ENCODE assay signal across 23 mouse cellular contexts in the genomic region with DNA sequence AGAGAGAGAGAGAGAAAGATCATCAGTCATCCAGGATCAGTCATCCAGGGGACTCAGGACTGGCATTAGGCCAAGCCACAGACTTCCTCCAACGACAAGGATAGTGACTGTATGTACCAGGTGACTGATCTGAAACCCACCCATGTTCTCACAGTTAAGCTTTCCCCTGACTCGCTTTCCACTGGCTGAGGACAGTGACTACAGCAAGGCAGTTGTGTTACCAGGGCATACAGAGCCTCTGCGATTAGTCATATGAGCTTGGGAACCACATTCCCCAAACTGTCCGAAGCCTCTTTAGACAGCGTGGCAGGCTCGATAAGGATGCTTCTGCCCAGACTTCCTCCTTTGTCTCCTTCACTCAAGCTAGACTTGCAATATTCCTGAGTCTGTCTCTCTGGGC. TPM values are rescaled to one million over a fixed set of nuclear protein-coding genes. Genes with fewer than 3 reads are reported as not detected.
DNase-seq lines count a peak whose midpoint lies in the region; ATAC-seq and TF ChIP-seq lines count a peak whose summit lies in the region.
"Had no signal": no experiment of that assay in that cellular context is flagged by ENCODE, and none has a peak within 500 bp of the region (broad histone marks: within the 10 kb centered on the region; RNA-seq: fewer than 3 reads in every experiment).

No protein-coding gene starts in this region.

- no peak for TF ChIP-seq CTCF in MEL (IDR thresholded peaks at IDR 0.05 in 2 of 3, conservative IDR thresholded peaks at IDR 0.05 in 1 of 3; ENCODE audit: control insufficient read depth in 1 of 3, insufficient read depth in 1 of 3, low read depth in 2 of 3, low read length in 3 of 3, poor library complexity in 1 of 3, severe bottlenecking in 1 of 3)
- no peak for TF ChIP-seq CTCF in lung, postnatal 0 days (IDR thresholded peaks at IDR 0.05)

- peak; percentile 51 to 56; a peak in 3 of 4 replicates for ATAC-seq in hematopoietic stem cell, adult 5-6 weeks (replicated peaks in 1 of 2; ENCODE audit: insufficient read depth in 1 of 2, low FRiP score in 2 of 2, low TSS enrichment in 1 of 2, low read depth in 1 of 2, poor library complexity in 2 of 2, severe bottlenecking in 2 of 2)
- no peak for ATAC-seq in lung, postnatal 0 days
- ATAC-seq: forebrain, postnatal 0 days; hindbrain, embryonic 16.5 days had no signal

- no peak overlapping the region for H3K9ac ChIP-seq in MEL (ENCODE audit: control insufficient read depth, low read depth, low read length, poor library complexity, severe bottlenecking)
- no peak overlapping the region for H3K9ac ChIP-seq in lung, postnatal 0 days (replicated peaks; ENCODE audit: low read depth)
- H3K9ac ChIP-seq: embryonic facial prominence, embryonic 15.5 days; forebrain, postnatal 0 days; heart, embryonic 15.5 days; limb, embryonic 13.5 days; liver, embryonic 15.5 days; neural tube, embryonic 13.5 days had no signal

- TF ChIP-seq EP300 in MEL (IDR thresholded peaks at IDR 0.05; ENCODE audit: low read depth in 1 of 2, low read length in 2 of 2), result peak; percentile 66 to 68; a peak in 2 of 4 replicates
- TF ChIP-seq EP300 in lung, postnatal 0 days (IDR thresholded peaks at IDR 0.05), result no peak

- intact Hi-C loops in left cerebral cortex, postnatal 10 days (cut with DNase I), result no loop called here

- peaks cover 0 to 9% of the 10 kb centered on the region in 2 experiments; a peak in 2 of 4 replicates for H3K4me1 ChIP-seq in MEL (ENCODE audit: control insufficient read depth in 1 of 2, insufficient read depth in 2 of 2, low read length in 2 of 2)
- no peaks in the 10 kb centered on the region for H3K4me1 ChIP-seq in lung, postnatal 0 days (ENCODE audit: insufficient read depth, low read depth, low read length)
- H3K4me1 ChIP-seq: embryonic facial prominence, embryonic 15.5 days; limb, embryonic 13.5 days; neural tube, embryonic 13.5 days had no signal

- no peak overlapping the region for H3K4me2 ChIP-seq in lung, postnatal 0 days (replicated peaks; ENCODE audit: low read depth, low read length)
- H3K4me2 ChIP-seq: embryonic facial prominence, embryonic 15.5 days; heart, embryonic 15.5 days; limb, embryonic 13.5 days; midbrain, embryonic 11.5 days; neural tube, embryonic 13.5 days had no signal

- H3K27ac ChIP-seq in MEL (ENCODE audit: control insufficient read depth, low read depth, low read length), result peak overlapping the region; percentile 18; the same call in 1 of the 2 replicates
- H3K27ac ChIP-seq in lung, postnatal 0 days (ENCODE audit: low read length), result no peak overlapping the region
- H3K27ac ChIP-seq: embryonic facial prominence, embryonic 15.5 days; heart, embryonic 15.5 days; kidney, postnatal 0 days; limb, embryonic 13.5 days; liver, embryonic 15.5 days; neural tube, embryonic 13.5 days had no signal

- H3K79me2 ChIP-seq in MEL (ENCODE audit: control insufficient read depth, insufficient read depth, low read length, poor library complexity), result no peaks in the 10 kb centered on the region

- H3K27me3 ChIP-seq in MEL (ENCODE audit: control insufficient read depth in 1 of 2, insufficient read depth in 2 of 2, low read length in 2 of 2), result no peaks in the 10 kb centered on the region
- no peaks in the 10 kb centered on the region for H3K27me3 ChIP-seq in lung, postnatal 0 days (replicated peaks; ENCODE audit: insufficient read depth, low read length)
- H3K27me3 ChIP-seq: embryonic facial prominence, embryonic 15.5 days; heart, embryonic 15.5 days; limb, embryonic 13.5 days; liver, embryonic 15.5 days; neural tube, embryonic 13.5 days had no signal

- WGBS in lung, postnatal 0 days, result 52% methylated on average over 6 of the region's 6 CpGs

- no peak for TF ChIP-seq RAD21 in MEL (IDR thresholded peaks at IDR 0.05; ENCODE audit: low read depth, low read length)

- no peak for TF ChIP-seq POLR2A in MEL (IDR thresholded peaks at IDR 0.05; ENCODE audit: control insufficient read depth in 1 of 2, insufficient read depth in 1 of 2, low read depth in 1 of 2, low read length in 2 of 2, poor library complexity in 1 of 2)

- H3K9me3 ChIP-seq in MEL (replicated peaks; ENCODE audit: insufficient read depth, low read length), result no peaks in the 10 kb centered on the region
- no peaks in the 10 kb centered on the region for H3K9me3 ChIP-seq in lung, postnatal 0 days (ENCODE audit: low read length)
- H3K9me3 ChIP-seq: embryonic facial prominence, embryonic 15.5 days; heart, embryonic 15.5 days; limb, embryonic 13.5 days; liver, embryonic 15.5 days; neural tube, embryonic 13.5 days had no signal

- peak; percentile 8 for DNase-seq in lung, postnatal 36 days
- DNase-seq in lung, adult 18-20 months, result no peak
- peak; percentile 88 for DNase-seq in MEL (ENCODE audit: low read depth, low spot score)
- peak; percentile 2 to 20 for DNase-seq in natural killer cell, adult 2 months (ENCODE audit: low spot score in 2 of 2)
- DNase-seq in left cerebral cortex, postnatal 10 days (ENCODE audit: extremely low spot score in 1 of 2, low spot score in 2 of 2), result no peak
- DNase-seq in lung, postnatal 0 days (ENCODE audit: low spot score), result no peak
- DNase-seq in thymus, adult 18-20 months, result no peak
- DNase-seq: adrenal gland, postnatal 10 days; cerebellum, adult 9-11 months; forebrain, postnatal 0 days; heart, postnatal 4 days; kidney, adult 11 months; lung, postnatal 10 days; right cerebral cortex, postnatal 14 days had no signal

- no peaks in the 10 kb centered on the region for H3K36me3 ChIP-seq in MEL (ENCODE audit: control insufficient read depth in 1 of 2, insufficient read depth in 2 of 2, low read length in 2 of 2)
- H3K36me3 ChIP-seq in lung, postnatal 0 days (ENCODE audit: insufficient read depth, low read length), result no peaks in the 10 kb centered on the region
- H3K36me3 ChIP-seq: embryonic facial prominence, embryonic 15.5 days; heart, embryonic 15.5 days; limb, embryonic 13.5 days; liver, embryonic 15.5 days; neural tube, embryonic 13.5 days had no signal

- no peak overlapping the region for H3K4me3 ChIP-seq in MEL (ENCODE audit: control insufficient read depth in 1 of 2, insufficient read depth in 1 of 2, low read depth in 2 of 2, low read length in 2 of 2)
- H3K4me3 ChIP-seq in lung, postnatal 0 days (ENCODE audit: low read depth, low read length), result no peak overlapping the region
- H3K4me3 ChIP-seq: embryonic facial prominence, embryonic 15.5 days; heart, embryonic 15.5 days; limb, embryonic 13.5 days; liver, embryonic 15.5 days; neural tube, embryonic 13.5 days had no signal

TF ChIP-seq in MEL, 35 proteins besides CTCF, POLR2A, EP300 and RAD21:
- TF ChIP-seq HCFC1 (IDR thresholded peaks at IDR 0.05; ENCODE audit: low read depth, low read length), result no peak
- peak; percentile 58; the same call in 1 of the 2 replicates for TF ChIP-seq MYC (IDR thresholded peaks at IDR 0.05; ENCODE audit: low read depth, low read length)
- peak; percentile 65 for TF ChIP-seq ETS1 (IDR thresholded peaks at IDR 0.05; ENCODE audit: low read depth, low read length)
- peak; percentile 68 for TF ChIP-seq GATA1 (IDR thresholded peaks at IDR 0.05; ENCODE audit: low read depth, low read length)
- TF ChIP-seq TAL1 (IDR thresholded peaks at IDR 0.05; ENCODE audit: low read length), result peak; percentile 54
- TF ChIP-seq USF1 (IDR thresholded peaks at IDR 0.05; ENCODE audit: low read depth, low read length), result 0 out of 2 replicates have a peak, but pooled peaks have one; percentile 49
- TF ChIP-seq JUND (IDR thresholded peaks at IDR 0.05; ENCODE audit: low read depth, low read length), result no peak
- TF ChIP-seq TCF12 (IDR thresholded peaks at IDR 0.05; ENCODE audit: low read depth, low read length), result peak; percentile 47; the same call in 1 of the 2 replicates
- TF ChIP-seq TBP (IDR thresholded peaks at IDR 0.05; ENCODE audit: low read depth, low read length), result 0 out of 2 replicates have a peak, but pooled peaks have one; percentile 48
- TF ChIP-seq NRF1 (IDR thresholded peaks at IDR 0.05; ENCODE audit: insufficient read depth, low read depth, low read length, poor library complexity, severe bottlenecking), result no peak

RNA-seq across cellular contexts. Expression of gene Klf4, which starts 43.7 kb away (rescaled TPM):
- not detected in 2 replicates for total RNA-seq in MEL (2012; rRNA removed)
- not detected for polyA plus RNA-seq in MEL (2012; ENCODE audit: insufficient read depth in 1 of 2, insufficient read length in 2 of 2, low read depth in 1 of 2, low replicate concordance in 2 of 2, missing spikeins in 1 of 2)
- 12.3 and 17.2 TPM in 2 replicates for total RNA-seq in hematopoietic stem cell, adult 5-6 weeks (2017)
- 1 to 10 TPM; 5.8 to 6.8 TPM for total RNA-seq in left cerebral cortex, postnatal 10 days (2021)
- polyA plus RNA-seq in lung, postnatal 0 days (2015; fragmentation: Nextera tagmentation; extraction: Ambion mirVana), result 39.1 and 43.3 TPM in 2 replicates

Comparison
In these comparisons a context has a peak if more than half of its experiments do, and no peak if none do; other contexts are left out.
1. DNase-seq: peak in lung, postnatal 36 days (single experiment), MEL (single experiment) and natural killer cell, adult 2 months (2 of 2); none in lung, adult 18-20 months (0 of 2), left cerebral cortex, postnatal 10 days (0 of 2), lung, postnatal 0 days (single experiment) and thymus, adult 18-20 months (0 of 2).